Mouse (Mus musculus): ENCODE measurements at regions not wholly inside any gene's neighbourhood (a gene's known extent, or its start where the extent isn't known, plus 50 kb on each side); places are given as distances from the start of the nearest gene placed in this dataset.
A peak's percentile ranks its signal among the peaks of the same experiment; 100 is the strongest.
"Not testable (repeated sequence)": the region's sequence is repeated elsewhere in the genome, so short reads cannot be mapped to it uniquely, and the experiment has no call there.

GRCm38 (mm10) chr3:40339492-40340030 lies 191.5 kb upstream of the Intu start:
- no peak for DNase-seq (ENCODE audit: low spot score in 2 of 2)

GRCm38 (mm10) chr3:40355103-40355502 lies 176.0 kb upstream of the Intu start:
- DNase-seq (ENCODE audit: low spot score in 2 of 2), result no peak

DNA sequence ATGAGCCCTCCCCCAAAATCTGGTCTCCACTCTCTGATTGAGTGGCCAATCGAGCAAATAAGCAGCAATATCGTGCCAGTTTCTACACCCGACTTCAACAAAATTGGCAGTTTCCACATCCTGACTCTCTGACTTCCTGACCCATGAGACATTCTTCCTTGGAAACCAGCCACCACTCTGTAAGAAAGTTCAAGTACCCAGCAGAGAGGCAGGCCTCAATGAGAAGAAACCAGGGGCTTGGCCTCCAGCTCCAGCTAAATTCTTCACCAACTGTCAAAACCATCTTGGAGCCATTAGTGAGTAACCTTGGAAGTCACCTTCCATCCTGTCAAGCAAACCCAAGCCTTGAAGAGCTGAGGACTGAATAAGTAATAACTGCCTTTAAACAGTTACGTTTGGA lies 162.7 kb upstream of the Intu start:
- DNase-seq (ENCODE audit: low spot score in 2 of 2), result no peak

GRCm38 (mm10) chr3:40371411-40371810 lies 159.7 kb upstream of the Intu start:
- DNase-seq (ENCODE audit: low spot score in 2 of 2), result no peak

DNA sequence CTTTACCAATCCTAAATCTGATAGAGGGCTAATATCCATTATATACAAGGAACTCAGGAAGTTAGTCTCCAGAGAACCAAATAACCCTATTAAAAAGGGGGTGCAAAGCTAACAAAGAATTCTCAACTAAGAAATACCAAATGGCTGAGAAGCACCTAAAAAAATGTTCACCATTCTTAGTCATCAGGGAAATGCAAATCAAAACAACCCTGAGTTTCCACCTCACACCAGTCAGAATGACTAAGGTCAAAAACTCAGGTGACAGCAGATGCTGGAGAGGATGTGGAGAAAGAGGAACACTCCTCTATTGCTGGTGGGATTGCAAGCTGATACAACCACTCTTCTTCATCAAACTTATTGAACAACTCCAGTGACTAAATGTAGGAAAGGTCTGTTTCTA lies 154.9 kb upstream of the Intu start:
- DNase-seq (ENCODE audit: low spot score in 2 of 2), result not testable (repeated sequence)

GRCm38 (mm10) chr3:40377416-40377815 lies 153.7 kb upstream of the Intu start:
- DNase-seq (ENCODE audit: low spot score in 2 of 2), result no peak

DNA sequence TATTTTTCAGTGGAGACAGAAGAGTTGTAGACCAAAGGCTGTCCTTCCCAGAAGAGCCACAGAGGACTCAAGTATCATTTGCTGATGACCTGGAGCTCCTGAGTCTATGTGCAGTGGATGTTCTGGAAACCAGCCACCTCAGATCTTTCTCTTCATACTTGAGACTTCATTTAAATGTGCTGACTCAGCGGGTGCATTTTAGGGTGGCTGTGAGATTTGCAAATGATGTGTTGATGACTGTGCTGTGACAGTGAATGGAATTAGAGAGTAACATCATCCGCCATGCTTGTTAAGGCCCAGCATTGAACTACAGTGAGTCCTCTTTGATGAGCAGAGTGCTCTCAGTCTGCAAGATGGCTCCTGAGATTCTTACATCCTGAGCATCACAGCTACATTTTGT lies 152.0 kb upstream of the Intu start:
- no peak for DNase-seq (ENCODE audit: low spot score in 2 of 2)

DNA sequence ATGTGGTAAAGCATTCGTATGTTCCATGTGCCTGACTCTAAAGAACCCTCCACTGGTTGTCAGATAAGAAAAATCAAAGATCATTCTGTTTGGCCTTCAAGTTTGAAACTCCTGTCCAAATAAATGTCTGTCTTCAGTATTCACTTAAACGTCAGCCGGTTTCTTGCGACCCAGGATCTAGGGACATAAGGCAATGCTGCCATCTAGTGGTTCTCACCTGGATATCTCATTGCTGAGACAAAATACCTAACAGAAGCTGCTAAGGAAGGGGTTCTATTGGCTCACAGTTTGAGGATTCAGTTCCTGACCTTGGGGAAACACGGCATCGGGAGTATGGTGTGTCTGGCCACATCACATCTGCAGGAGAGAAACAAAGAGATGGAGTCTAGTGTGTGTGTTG lies 139.5 kb upstream of the Intu start:
- DNase-seq (ENCODE audit: low spot score in 2 of 2), result peak; percentile 5 to 9

GRCm38 (mm10) chr3:40398184-40398583 lies 132.9 kb upstream of the Intu start:
- DNase-seq (ENCODE audit: low spot score in 2 of 2), result no peak

DNA sequence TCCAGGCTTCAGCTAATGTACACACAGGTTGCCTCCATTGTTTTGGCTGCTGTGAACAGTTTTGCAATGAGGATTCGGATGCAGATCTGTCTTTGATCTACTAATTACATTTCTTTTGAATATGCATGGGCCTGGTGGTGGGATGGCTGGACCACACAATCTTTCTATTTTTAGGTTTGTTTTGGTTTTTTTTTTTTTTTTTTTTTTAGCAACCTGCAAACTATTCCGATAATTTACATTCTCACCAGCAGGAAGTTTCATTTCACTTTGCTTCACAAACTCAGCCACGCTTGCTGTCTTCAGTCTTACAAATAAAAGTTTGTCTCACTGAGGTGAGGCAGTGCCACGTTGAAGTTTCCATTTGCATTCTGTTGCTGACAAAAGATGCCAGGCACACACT lies 127.7 kb upstream of the Intu start:
- no peak for DNase-seq (ENCODE audit: low spot score in 2 of 2)

DNA sequence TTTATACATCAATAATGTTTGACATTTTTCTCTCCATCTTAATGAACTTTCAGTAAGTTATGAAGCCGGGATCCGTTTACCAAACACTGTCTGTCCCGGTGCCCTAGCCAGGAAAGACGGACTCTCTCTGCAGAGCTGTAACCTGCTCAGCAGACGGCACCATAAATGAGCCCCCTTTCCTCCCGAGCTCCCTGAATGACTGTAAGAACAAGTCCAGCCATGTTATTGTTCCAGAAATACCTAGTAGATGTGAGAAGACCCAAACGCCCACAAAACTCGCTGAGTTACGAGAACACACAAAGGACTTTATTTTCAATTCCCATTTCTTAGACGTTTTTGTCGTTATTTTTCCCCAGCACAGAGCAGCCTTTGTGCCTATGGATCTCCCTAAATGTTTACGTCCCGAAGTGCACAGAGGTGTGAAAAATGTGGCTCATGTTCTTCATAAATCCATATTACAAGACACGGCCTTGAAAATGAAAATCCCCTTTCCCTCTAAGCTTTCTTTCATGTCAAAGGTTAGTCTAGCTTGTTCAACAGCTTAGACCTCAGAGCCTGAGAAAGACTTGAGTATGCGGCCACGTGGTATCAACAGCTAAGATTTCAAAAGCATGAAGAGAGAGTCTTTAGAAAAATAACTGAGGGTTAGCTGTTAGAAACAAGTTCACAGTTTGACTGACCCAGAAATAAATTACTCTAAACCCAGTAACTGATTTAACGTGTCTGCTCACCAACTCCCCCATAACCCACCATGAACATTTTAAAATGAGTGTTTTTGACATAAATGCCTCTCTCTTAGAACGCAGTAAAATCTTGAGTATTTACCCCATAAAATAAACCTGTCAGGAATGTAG lies 125.8 kb upstream of the Intu start:
- no peak for DNase-seq (ENCODE audit: low spot score in 2 of 2)

GRCm38 (mm10) chr3:40405949-40406236 lies 125.2 kb upstream of the Intu start:
- no peak for DNase-seq (ENCODE audit: low spot score in 2 of 2)

DNA sequence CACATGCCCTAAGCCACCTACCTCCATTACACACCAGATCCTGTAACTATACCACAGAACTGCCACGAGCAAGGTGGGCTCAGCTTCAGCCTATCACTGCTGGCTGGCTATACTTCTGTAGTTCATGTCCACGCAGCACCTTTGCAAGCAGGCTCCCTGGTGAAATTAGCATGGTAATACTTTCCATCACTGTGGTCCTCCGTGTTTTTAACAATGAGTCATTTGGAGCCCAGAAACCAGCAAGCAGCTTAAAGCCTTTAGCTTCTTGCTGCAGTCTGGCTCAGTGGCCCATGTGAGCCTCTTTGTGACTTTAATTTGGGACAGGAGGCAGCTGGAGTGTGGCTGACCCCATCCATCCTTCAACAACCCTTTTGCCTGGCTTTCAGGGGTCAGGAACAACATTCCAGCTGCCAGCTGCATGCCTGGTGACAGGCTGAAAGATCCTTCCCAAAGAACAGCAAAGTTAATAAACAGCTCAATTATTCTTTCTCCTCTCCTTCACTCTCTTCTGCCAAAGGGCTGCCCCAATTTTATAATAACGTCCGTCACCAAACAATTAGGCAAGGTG lies 122.1 kb upstream of the Intu start:
- no peak for DNase-seq (ENCODE audit: low spot score in 2 of 2)

DNA sequence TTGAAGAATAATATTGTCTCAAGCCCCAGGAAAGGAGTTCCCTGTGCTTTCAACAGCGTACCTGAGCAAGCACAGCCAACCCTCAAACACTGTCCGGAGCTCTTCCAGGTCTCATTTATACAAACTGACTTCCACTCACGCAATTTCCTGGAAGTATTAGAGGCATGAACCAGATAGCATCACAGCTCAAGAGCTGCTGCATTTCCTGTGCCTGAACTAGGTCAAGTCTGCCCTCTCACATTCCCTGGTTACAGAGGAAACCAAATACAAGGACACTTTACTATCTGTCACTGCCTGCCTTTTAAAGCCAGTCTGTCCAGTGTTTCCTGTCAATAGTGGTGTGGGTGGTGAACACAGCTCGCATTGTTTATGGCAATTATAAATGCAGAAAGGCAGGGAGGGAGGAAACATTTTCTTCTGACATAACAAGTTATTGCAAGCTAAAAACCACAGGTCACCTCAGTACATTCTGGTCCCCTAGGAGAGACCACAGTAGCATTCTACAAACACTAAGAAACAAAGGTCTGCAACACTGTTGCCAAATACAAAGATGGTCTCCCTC lies 120.3 kb upstream of the Intu start:
- DNase-seq (ENCODE audit: low spot score in 2 of 2), result no peak

DNA sequence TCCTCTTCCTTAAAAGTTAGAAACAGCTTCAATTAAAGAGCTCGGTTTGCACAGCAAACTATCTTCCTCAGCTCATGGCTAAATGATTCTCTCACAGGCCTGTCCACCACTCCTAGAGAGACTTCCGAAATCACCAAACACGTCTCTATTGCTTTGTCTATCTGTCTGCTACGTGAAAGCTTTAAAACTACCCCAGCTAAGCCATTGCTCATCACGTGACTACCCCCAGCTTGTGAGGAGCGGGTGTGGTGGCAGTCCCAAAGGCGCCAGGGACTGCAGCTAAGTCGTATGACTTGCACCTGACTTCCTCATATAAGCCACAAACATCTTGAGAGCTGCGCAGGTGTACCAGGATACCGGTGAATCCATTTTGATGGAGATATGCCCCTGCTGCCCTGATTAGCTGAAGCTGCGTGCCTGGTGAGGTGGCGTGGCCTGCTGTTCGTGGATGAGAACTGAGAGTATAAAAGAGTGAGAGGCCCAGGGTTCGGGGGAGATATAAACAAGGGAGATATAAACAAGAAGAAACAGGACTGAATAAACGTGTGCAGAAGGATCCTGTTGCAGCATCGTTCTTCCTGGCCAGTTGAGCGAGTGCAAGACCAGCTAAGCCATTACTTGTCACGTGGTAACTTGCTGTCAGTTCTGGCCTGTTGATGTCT lies 105.8 kb upstream of the Intu start:
- DNase-seq (ENCODE audit: low spot score in 2 of 2), result not testable (repeated sequence)

DNA sequence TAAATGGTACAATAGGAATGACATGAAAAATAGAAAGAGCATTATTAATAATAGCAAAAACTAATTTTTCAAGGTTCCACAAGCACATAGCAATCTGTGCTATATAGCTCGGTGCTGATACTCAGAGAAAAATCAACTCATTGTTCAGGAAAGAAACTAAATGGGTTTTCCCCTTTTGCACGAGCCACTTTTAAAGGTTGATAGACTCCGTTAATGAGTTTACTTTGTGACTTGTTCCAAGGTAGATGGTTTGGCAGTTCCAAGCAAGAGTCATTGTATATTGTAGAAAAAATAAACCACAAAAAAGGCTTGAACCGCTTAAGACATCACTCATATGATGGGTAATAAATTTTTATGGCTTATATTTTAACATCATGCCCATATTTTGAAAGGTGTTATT lies 105.0 kb upstream of the Intu start:
- DNase-seq (ENCODE audit: low spot score in 2 of 2), result no peak

GRCm38 (mm10) chr3:40428021-40428420 lies 103.1 kb upstream of the Intu start:
- DNase-seq (ENCODE audit: low spot score in 2 of 2), result no peak

- no peak for DNase-seq (ENCODE audit: low spot score in 2 of 2)
These were observed 92.8 kb upstream of the Intu start for GRCm38 (mm10) chr3:40438251-40438650.

DNA sequence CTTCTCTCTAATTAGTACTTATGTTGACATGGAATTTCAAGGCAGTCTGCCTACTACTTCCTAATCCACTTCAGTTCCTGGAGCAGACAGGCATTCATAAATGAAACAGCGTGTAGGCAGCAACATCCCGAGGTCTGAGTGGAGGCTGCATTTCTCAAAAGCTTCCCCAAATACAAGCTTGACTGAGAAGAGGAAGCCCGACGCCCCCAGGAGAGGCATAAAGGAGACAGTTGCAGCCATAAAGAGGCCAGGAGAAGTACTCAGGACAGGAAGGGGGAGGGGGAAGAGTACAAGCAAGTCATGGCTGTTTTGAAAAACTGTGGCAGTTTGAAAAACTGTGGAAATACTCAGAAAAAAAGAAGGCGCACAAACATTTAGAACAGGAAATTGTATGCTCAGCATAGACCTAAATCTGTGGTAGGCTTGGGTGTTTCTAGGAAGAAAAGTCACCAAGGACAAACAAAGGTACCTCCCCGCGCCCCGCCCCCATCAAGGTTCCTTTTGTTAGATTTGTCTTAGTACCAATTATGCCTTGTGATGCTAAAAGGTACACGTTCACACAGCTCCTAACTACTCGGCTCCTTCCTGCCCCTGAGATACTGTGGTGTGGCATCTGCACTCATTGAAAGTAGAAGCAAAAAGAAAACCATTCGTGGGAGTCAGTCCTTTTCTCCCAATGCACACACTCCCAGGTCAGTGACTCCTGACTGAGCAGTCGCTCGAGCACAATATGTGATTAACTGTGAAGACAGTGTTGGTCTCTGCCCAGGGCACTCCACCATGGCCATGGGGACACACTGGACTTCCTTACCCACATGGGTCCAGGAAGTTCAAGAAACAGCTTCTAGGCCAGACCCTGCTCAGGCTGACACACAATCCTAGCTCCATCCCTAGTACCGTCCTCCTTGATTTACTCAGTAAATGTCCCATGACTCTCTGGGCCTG lies 89.7 kb upstream of the Intu start:
- no peak for DNase-seq (ENCODE audit: low spot score in 2 of 2)

DNA sequence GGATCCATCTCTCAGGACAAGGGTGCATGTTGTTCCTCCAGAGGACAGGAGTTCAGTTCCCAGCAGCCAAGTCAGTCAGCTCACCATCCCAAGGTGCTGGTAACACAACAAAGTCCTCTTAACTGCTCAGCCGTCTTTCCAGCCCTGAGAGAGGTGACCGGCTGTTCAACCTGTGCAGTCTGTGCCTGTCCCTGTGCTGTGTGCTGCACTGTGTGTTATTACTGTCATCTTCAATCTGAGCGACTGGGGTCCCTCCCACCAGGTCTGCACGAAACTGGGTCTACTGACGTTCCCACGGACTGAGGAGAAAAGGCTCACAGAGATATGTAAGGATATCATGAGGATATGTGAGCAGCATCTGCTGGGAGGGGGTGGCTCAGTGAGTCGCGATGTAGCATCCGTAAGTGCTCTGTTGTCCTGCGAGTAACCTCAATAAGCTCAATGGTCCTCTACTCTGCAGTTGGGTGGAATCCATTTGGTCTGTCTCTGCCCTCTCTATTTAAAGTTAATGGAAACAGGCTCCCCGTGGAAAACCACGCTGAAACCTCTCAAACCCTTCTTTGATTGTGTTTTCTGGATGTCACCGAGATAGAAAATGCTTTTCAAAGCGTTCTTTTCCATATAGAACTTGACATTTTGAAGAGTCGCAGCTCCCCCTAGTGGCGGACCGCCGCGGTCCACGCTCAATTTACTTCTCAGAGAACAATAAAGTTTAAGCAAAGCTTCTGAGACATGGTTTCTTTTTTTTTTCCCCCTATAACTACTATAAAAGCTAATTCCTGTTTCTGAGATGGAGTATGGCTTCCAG lies 87.1 kb upstream of the Intu start:
- peak; percentile 21 to 54 for DNase-seq (ENCODE audit: low spot score in 2 of 2)

Data from left cerebral cortex, adult 8-10 months (tissue).